Mouse (Mus musculus) forebrain, embryonic 16.5 days (tissue): ENCODE measurements around the gene Reln. TPM values are rescaled to one million over a fixed set of nuclear protein-coding genes. Genes with fewer than 3 reads are reported as not detected.
A peak's percentile ranks its signal among the peaks of the same experiment; 100 is the strongest.

ENCODE experiments used
- ATAC-seq: fragments of 200-750 bp; cut with Nextera tagmentation; 2 replicates; pipeline ENCODE4 v1.8.0; 2017; ENCODE audit warnings: mild to moderate bottlenecking, moderate library complexity
- H3K27ac ChIP-seq: fragments of 300-500 bp; sonication (generic); 2 replicates; pipeline ENCODE4 v1.5.1; 2014; ENCODE audit warnings: low read length, control low read depth
- H3K27me3 ChIP-seq: fragments of 300-500 bp; sonication (generic); replicated peaks from 2 replicates; pipeline ENCODE4 v1.6.1; 2014; ENCODE audit warnings: low read length; ENCODE audit not compliant: control insufficient read depth, insufficient read depth
- H3K36me3 ChIP-seq: fragments of 300-500 bp; sonication (generic); 2 replicates; pipeline ENCODE4 v1.6.1; 2014; ENCODE audit not compliant: control insufficient read depth, insufficient read depth
- H3K4me1 ChIP-seq: fragments of 300-500 bp; sonication (generic); replicated peaks from 2 replicates; pipeline ENCODE4 v1.6.1; 2014; ENCODE audit warnings: low read length; ENCODE audit not compliant: control insufficient read depth, insufficient read depth
- H3K4me2 ChIP-seq: fragments of 300-500 bp; sonication (generic); 2 replicates; pipeline ENCODE4 v1.6.1; 2014; ENCODE audit warnings: mild to moderate bottlenecking, low read length, control low read depth
- H3K4me3 ChIP-seq: fragments of 300-500 bp; sonication (generic); replicated peaks from 2 replicates; pipeline ENCODE4 v1.5.1; 2014; ENCODE audit warnings: mild to moderate bottlenecking, low read length, control low read depth
- H3K9ac ChIP-seq: fragments of 300-500 bp; sonication (generic); replicated peaks from 2 replicates; pipeline ENCODE4 v1.6.1; 2014; ENCODE audit warnings: low read depth, low read length, control low read depth
- H3K9me3 ChIP-seq: fragments of 300-500 bp; sonication (generic); 2 replicates; pipeline ENCODE4 v1.6.1; 2016; ENCODE audit warnings: low read length; ENCODE audit not compliant: control insufficient read depth
- WGBS: fragments of 180-500 bp; shearing (Covaris S2); extraction: QIAGEN DNeasy Blood & Tissue Kit; methylation state at CpG from one replicate; pipeline ENCODE4 v1.1.7; 2014; 5-methylcytosine and 5-hydroxymethylcytosine counted together
- polyA plus RNA-seq: library from polyadenylated mRNA; unstranded; fragments of >200 nt; fragmentation: Nextera tagmentation; extraction: Ambion mirVana; gene quantifications from 2 replicates; pipeline ENCODE4 v1.2.1, GENCODE M21; 2015

Reln gene
- polyA plus RNA-seq, 1 experiment from 2014 or later, result 63.3 TPM

DNA sequence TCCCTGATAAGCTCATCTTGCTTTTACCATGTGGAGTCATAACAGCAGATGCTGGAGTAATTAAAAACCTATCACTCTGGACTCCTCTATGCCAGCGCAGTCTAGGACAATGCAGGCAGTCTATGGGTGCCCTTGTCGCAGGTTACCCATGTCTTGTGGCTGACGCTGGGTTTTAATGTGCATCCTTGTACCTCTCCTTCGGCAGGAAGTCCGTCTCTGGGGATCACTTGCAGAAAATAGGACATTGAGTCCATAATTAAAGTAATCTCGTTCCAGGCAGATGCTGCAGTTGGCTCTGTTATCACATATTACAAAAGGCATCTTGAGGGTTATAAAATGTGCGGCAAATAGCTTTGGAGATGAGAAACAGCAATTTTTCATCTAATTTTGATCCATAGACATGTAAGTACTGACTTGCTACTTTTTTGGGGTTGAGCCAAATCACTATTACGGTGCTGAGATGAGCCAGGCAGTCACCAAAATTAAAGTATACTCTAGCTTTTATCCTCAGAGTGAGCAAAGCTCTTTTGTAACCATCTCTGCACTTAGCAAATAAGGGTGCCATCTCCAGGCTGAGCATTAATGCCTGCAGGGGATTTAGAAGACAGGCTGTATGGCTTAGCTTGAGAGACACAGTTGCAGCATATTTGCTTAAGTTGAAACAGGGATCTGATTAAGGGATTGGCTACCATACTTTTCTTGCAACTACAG, 136.0 kb downstream of the Reln start:
- Histone ChIP-seq H3K9me3 (no peaks in the 10 kb centered on the region), H3K4me1 (peaks cover 5% of the 10 kb centered on the region), H3K4me3 (no peak overlapping the region), H3K9ac (no peak overlapping the region), H3K4me2 (no peak overlapping the region), H3K36me3 (no peaks in the 10 kb centered on the region), H3K27ac (no peak overlapping the region), H3K27me3 (no peaks in the 10 kb centered on the region)
- WGBS, result 55% methylated on average over 8 of the region's 8 CpGs
- ATAC-seq, result peak; percentile 33; the same call in 1 of the 2 replicates

DNA sequence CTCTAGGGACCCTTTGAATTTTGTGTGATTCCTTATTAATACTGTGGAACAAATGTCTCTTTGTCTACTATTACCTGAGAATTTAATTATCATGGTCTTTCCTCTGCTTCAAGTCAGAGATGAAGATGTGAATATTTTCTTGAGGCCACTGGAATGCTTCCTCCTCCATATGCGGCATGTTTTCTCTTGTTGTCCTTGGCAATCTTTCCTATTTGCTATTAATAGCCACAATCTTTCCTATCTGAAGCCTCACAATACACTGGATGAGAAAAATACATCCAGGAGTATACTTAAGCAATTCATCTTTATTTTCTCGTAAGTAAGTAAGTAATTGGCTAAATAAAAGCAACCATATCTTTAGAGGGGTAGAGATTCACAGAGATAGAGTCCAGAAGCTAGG, 146.6 kb downstream of the Reln start:
- Histone ChIP-seq H3K4me3 (no peak overlapping the region), H3K36me3 (no peaks in the 10 kb centered on the region), H3K27me3 (no peaks in the 10 kb centered on the region), H3K4me1 (no peaks in the 10 kb centered on the region; the same call in 1 of the 2 replicates), H3K4me2 (no peak overlapping the region), H3K9me3 (no peaks in the 10 kb centered on the region), H3K9ac (no peak overlapping the region), H3K27ac (no peak overlapping the region)
- no peak for ATAC-seq
- 70% methylated on average over 2 of the region's 2 CpGs for WGBS

DNA sequence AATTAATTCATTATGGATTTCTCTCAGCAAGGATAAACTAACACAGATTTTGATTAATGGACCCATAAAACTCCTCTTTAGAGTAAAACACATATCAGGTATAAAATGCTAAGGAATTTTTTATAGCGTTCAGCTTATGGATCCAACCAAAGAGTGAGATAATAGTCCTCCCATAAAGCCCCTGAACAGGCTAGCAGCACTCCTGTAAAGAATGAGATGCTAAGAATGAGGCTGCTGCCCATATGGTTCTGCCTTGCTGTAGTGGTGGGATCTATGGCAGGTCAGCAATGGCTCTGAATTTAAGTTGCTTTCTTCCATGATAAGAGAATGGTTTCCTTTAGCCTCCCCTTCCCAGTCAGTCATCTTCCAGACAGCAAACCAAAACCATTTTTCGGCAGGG, 147.6 kb downstream of the Reln start:
- 87% methylated on average over 2 of the region's 2 CpGs for WGBS

DNA sequence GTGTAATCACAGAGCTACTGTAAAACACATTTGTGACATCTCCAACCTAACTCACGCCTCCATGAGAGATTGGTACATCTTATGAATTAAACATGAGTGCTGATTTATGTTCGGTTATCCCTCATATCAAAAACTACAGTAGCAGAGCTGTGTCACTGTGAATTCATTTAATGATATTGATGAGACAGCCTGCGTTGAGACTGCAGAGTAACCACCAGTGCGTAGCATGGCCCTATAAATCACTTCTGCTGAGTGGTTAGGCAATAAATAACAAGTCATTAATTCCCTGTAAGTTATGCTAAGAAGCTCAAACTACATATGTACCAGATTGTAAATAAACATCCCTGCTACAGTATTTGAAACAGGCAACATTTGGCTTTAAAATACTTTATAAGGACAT, 148.0 kb downstream of the Reln start:
- no peaks in the 10 kb centered on the region for H3K9me3 ChIP-seq
- ATAC-seq, result no peak
- WGBS, result 55% methylated on average over 4 of the region's 4 CpGs
- H3K27ac ChIP-seq, result no peak overlapping the region
- no peak overlapping the region for H3K4me2 ChIP-seq
- H3K4me1 ChIP-seq, result no peaks in the 10 kb centered on the region; the same call in 1 of the 2 replicates
- no peak overlapping the region for H3K4me3 ChIP-seq
- H3K9ac ChIP-seq, result no peak overlapping the region
- H3K27me3 ChIP-seq, result no peaks in the 10 kb centered on the region
- H3K36me3 ChIP-seq, result no peaks in the 10 kb centered on the region

More for the DNA sequence above, 147.6 kb downstream of the Reln start:
- no peak overlapping the region for H3K4me2 ChIP-seq
- no peak overlapping the region for H3K9ac ChIP-seq
- no peaks in the 10 kb centered on the region for H3K9me3 ChIP-seq
- H3K4me1 ChIP-seq, result no peaks in the 10 kb centered on the region; the same call in 1 of the 2 replicates
- H3K36me3 ChIP-seq, result no peaks in the 10 kb centered on the region
- H3K27ac ChIP-seq, result no peak overlapping the region
- ATAC-seq, result no peak
- no peaks in the 10 kb centered on the region for H3K27me3 ChIP-seq
- H3K4me3 ChIP-seq, result no peak overlapping the region

DNA sequence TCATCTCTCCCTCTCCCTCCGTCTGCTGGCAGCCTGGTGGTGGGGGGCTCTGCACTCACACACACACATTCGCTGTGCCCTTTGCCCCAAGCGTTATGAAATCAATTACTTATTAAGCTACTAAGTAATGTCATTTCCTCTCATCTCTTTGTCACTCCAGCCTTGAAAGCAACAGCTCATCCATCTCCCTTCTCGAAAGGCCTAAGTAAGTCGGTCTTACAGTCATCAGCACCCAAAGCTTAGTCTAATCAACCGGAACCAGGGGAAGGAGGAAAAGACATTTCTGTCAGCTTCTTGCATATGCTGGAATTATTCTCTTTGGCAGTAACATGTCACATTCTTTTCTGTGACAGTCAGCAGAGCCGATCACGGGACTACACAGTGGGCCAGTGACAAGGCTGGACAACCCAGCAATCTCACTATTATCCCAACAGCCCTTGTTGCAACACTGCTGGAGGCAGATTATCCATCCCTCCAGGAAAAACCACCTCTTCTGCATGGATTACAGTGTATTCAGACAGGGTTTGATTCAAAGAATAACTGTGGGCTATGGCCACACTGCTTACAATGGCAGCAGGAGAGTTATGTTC, 149.1 kb downstream of the Reln start:
- Histone ChIP-seq H3K27ac (no peak overlapping the region), H3K4me3 (no peak overlapping the region), H3K4me1 (no peaks in the 10 kb centered on the region; the same call in 1 of the 2 replicates), H3K9me3 (no peaks in the 10 kb centered on the region), H3K27me3 (no peaks in the 10 kb centered on the region), H3K36me3 (no peaks in the 10 kb centered on the region), H3K4me2 (no peak overlapping the region), H3K9ac (no peak overlapping the region)
- WGBS, result 62% methylated on average over 8 of the region's 8 CpGs
- ATAC-seq, result no peak

DNA sequence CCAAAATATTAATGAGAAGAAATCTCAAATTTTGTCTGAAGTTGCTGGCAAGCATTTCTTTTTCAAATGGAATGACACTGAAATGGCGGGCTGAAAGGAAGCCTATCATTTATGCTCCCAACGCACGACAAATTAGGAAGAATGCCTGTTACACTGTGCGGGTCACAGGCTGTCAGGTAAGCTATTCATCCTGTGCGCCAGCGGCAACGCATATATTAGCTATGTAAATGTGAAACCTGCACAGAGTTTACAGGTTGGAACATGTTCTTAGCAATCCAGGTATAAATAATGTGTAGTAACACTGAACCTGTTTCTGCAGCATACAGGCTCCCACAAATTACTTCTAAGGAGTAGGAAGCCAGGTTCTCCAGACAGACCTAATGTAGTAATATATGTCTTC, 152.7 kb downstream of the Reln start:
- 62% methylated on average over 7 of the region's 7 CpGs for WGBS
- no peaks in the 10 kb centered on the region; the same call in 1 of the 2 replicates for H3K4me1 ChIP-seq
- H3K36me3 ChIP-seq, result no peaks in the 10 kb centered on the region

DNA sequence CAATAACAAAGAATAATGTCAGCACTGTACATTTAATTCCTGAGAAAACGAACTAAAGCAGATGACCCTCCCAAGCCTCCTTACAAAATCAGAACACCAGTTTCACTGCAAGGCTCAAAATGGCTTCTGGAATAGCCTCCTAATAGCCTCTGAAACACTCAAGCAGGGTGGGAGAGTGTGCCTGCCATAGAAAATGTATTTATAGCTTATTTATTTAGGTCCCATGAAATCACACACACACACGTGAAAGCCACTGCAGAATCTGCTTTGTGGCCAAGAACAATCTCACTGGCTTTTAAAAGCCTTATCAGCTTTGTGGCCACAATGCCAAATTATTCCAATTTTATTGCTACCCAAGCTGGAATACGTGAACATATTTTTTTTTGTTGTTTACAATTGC, 154.2 kb downstream of the Reln start:
- no peaks in the 10 kb centered on the region for H3K9me3 ChIP-seq
- no peak overlapping the region for H3K4me3 ChIP-seq
- no peak overlapping the region for H3K4me2 ChIP-seq
- no peaks in the 10 kb centered on the region; the same call in 1 of the 2 replicates for H3K4me1 ChIP-seq
- H3K27ac ChIP-seq, result no peak overlapping the region
- no peak for ATAC-seq
- H3K27me3 ChIP-seq, result no peaks in the 10 kb centered on the region
- 60% methylated on average over 3 of the region's 3 CpGs for WGBS
- no peaks in the 10 kb centered on the region for H3K36me3 ChIP-seq
- no peak overlapping the region for H3K9ac ChIP-seq

More for the DNA sequence above, 152.7 kb downstream of the Reln start:
- Histone ChIP-seq H3K4me3 (no peak overlapping the region), H3K27ac (no peak overlapping the region), H3K9me3 (no peaks in the 10 kb centered on the region), H3K27me3 (no peaks in the 10 kb centered on the region), H3K4me2 (no peak overlapping the region), H3K9ac (no peak overlapping the region)
- peak; percentile 28; the same call in 1 of the 2 replicates for ATAC-seq

DNA sequence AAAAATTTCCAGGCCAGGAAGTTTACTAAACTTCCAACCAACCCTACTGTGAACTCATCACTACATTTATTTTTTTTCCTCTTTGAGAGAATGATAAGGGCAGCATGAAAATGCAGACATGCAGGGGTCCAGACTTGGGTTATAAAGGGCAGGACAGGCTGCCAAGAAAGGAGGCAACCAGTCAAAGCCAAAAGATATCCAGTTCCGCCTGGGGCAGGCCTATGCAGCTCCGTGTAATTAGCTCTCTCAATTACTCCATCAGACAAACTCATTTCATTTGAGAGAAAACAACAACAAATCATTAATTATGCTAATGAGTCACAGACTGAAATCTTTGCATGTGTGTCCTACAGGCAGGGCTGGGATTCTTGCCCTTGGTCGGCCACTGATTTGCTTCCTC, 156.9 kb downstream of the Reln start:
- peak; percentile 64; the same call in 1 of the 2 replicates for ATAC-seq
- H3K9ac ChIP-seq, result no peak overlapping the region
- H3K27ac ChIP-seq, result no peak overlapping the region
- H3K36me3 ChIP-seq, result no peaks in the 10 kb centered on the region
- no peaks in the 10 kb centered on the region for H3K27me3 ChIP-seq
- H3K4me2 ChIP-seq, result no peak overlapping the region
- H3K4me1 ChIP-seq, result no peaks in the 10 kb centered on the region; the same call in 1 of the 2 replicates
- H3K4me3 ChIP-seq, result no peak overlapping the region
- no peaks in the 10 kb centered on the region for H3K9me3 ChIP-seq
- WGBS, result 24% methylated on average over 3 of the region's 3 CpGs

DNA sequence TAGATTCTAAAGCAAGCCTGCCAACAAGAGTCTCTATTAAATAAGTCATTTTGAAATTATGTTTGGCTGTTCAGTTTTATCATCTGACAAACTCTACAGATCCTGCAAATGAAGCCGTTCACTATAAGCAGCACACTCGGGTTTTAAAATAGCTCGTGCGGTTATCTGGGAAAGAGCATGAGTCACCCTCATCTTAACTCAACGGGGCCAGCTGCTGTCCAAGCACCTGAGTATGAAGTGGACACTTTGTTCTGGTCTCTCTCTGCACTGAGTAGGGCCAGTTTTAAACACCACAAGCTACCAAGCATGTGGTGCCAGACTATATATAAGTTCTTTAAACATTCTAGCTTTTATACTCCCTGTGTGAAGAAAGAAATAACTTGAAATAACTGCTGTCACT, 168.0 kb downstream of the Reln start:
- Histone ChIP-seq H3K36me3 (no peaks in the 10 kb centered on the region), H3K27ac (no peak overlapping the region), H3K27me3 (no peaks in the 10 kb centered on the region), H3K9ac (no peak overlapping the region), H3K4me3 (no peak overlapping the region), H3K4me2 (no peak overlapping the region), H3K9me3 (no peaks in the 10 kb centered on the region), H3K4me1 (no peaks in the 10 kb centered on the region)
- ATAC-seq, result no peak
- WGBS, result 68% methylated on average over 5 of the region's 5 CpGs
